Mouse (Mus musculus): ENCODE data around the gene Mfsd5.

GRCm38 (mm10) chr15:102245461-102245881 is 33.8 kb upstream of the Mfsd5 start:
- TF ChIP-seq CTCF (IDR thresholded peaks at IDR 0.05; ENCODE audit: low read depth) (no peak), EP300 (IDR thresholded peaks at IDR 0.05; ENCODE audit: low read depth) (no peak)

Measured in liver, postnatal 0 days (tissue).